Comparison of ENCODE assay signal across 14 mouse cellular contexts in the genomic region with DNA sequence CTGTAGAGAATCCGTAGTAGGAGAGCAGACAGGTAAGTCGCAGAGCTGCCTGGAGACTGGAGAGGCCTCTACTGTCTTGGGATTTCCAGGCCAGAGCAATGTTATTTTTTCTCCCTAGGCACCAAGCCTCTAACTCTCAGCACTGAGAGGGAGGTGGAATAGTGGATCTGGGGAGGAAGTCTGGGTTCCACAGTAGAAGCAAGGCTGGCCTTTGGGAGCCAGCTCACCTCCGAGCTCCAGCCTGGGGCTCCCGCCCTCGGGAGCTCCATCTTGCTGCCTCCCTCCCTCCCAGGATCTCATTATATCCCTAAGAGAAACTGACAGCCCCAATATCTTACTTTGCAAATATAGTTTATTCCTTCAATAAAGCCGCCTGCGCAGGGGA. TPM values are rescaled to one million over a fixed set of nuclear protein-coding genes. Genes with fewer than 3 reads are reported as not detected.
DNase-seq lines count a peak whose midpoint lies in the region; ATAC-seq lines count a peak whose summit lies in the region.
"Had no signal": no experiment of that assay in that cellular context is flagged by ENCODE, and none has a peak within 500 bp of the region (broad histone marks: within the 10 kb centered on the region; RNA-seq: fewer than 3 reads in every experiment).

No protein-coding gene starts in this region.

- H3K9me3 ChIP-seq in intestine, embryonic 14.5 days (ENCODE audit: control insufficient read depth, low read length) = no peaks in the 10 kb centered on the region
- H3K9me3 ChIP-seq in intestine, embryonic 16.5 days (ENCODE audit: control insufficient read depth, low read length) = no peaks in the 10 kb centered on the region
- no peaks in the 10 kb centered on the region for H3K9me3 ChIP-seq in embryonic facial prominence, embryonic 12.5 days
- no peaks in the 10 kb centered on the region for H3K9me3 ChIP-seq in hindbrain, embryonic 12.5 days (replicated peaks)
- H3K9me3 ChIP-seq in midbrain, embryonic 13.5 days = no peaks in the 10 kb centered on the region
- H3K9me3 ChIP-seq: liver, embryonic 13.5 days had no signal

- no peaks in the 10 kb centered on the region for H3K27me3 ChIP-seq in intestine, embryonic 14.5 days (replicated peaks; ENCODE audit: control insufficient read depth, insufficient read depth, low read length)
- peaks cover 3% of the 10 kb centered on the region for H3K27me3 ChIP-seq in intestine, embryonic 16.5 days (replicated peaks; ENCODE audit: control insufficient read depth, insufficient read depth, low read length)
- H3K27me3 ChIP-seq in embryonic facial prominence, embryonic 12.5 days = no peaks in the 10 kb centered on the region; the same call in none of the 2 replicates
- H3K27me3 ChIP-seq in hindbrain, embryonic 12.5 days = peaks cover 16% of the 10 kb centered on the region
- H3K27me3 ChIP-seq in midbrain, embryonic 13.5 days = peaks cover 13% of the 10 kb centered on the region; the same call in 1 of the 2 replicates
- H3K27me3 ChIP-seq: Patski had no signal

- no peak overlapping the region for H3K4me3 ChIP-seq in intestine, embryonic 14.5 days (ENCODE audit: low read depth, low read length)
- H3K4me3 ChIP-seq in intestine, embryonic 16.5 days (ENCODE audit: low read length) = no peak overlapping the region
- H3K4me3 ChIP-seq in embryonic facial prominence, embryonic 12.5 days = peak overlapping the region; percentile 9; the same call in 1 of the 2 replicates
- H3K4me3 ChIP-seq in hindbrain, embryonic 12.5 days = no peak overlapping the region
- H3K4me3 ChIP-seq in midbrain, embryonic 13.5 days (replicated peaks) = peak overlapping the region; percentile 20
- H3K4me3 ChIP-seq: liver, embryonic 13.5 days had no signal

- WGBS in intestine, embryonic 14.5 days = 36% methylated on average over 7 of the region's 7 CpGs
- 40% methylated on average over 7 of the region's 7 CpGs for WGBS in intestine, embryonic 16.5 days
- 28% methylated on average over 7 of the region's 7 CpGs for WGBS in embryonic facial prominence, embryonic 12.5 days
- WGBS in hindbrain, embryonic 12.5 days = 19% methylated on average over 7 of the region's 7 CpGs
- 14% methylated on average over 7 of the region's 7 CpGs for WGBS in midbrain, embryonic 13.5 days

- no peak overlapping the region for H3K9ac ChIP-seq in intestine, embryonic 14.5 days (ENCODE audit: low read length)
- no peak overlapping the region; the same call in 1 of the 2 replicates for H3K9ac ChIP-seq in intestine, embryonic 16.5 days (ENCODE audit: low read depth, low read length)
- H3K9ac ChIP-seq in embryonic facial prominence, embryonic 12.5 days = no peak overlapping the region
- 0 out of 2 replicates have a peak overlapping the region, but pooled peaks have one; percentile 42 for H3K9ac ChIP-seq in hindbrain, embryonic 12.5 days
- peak overlapping the region; percentile 40; the same call in 1 of the 2 replicates for H3K9ac ChIP-seq in midbrain, embryonic 13.5 days (replicated peaks)
- H3K9ac ChIP-seq: liver, embryonic 13.5 days had no signal

- H3K4me2 ChIP-seq in intestine, embryonic 14.5 days (ENCODE audit: low read length) = peak overlapping the region; percentile 31; the same call in 1 of the 2 replicates
- no peak overlapping the region for H3K4me2 ChIP-seq in intestine, embryonic 16.5 days (ENCODE audit: low read depth, low read length)
- peak overlapping the region; percentile 35 for H3K4me2 ChIP-seq in embryonic facial prominence, embryonic 12.5 days (replicated peaks)
- H3K4me2 ChIP-seq in hindbrain, embryonic 12.5 days (replicated peaks) = peak overlapping the region; percentile 46
- peak overlapping the region; percentile 49 for H3K4me2 ChIP-seq in midbrain, embryonic 13.5 days (replicated peaks)
- H3K4me2 ChIP-seq: liver, embryonic 13.5 days had no signal

- no peak for ATAC-seq in intestine, embryonic 14.5 days (replicated peaks; ENCODE audit: low FRiP score, low TSS enrichment, low read depth)
- ATAC-seq in intestine, embryonic 16.5 days = no peak
- ATAC-seq in embryonic facial prominence, embryonic 12.5 days (ENCODE audit: insufficient number of reproducible peaks, insufficient read depth, low FRiP score, low TSS enrichment) = no peak
- ATAC-seq in hindbrain, embryonic 12.5 days (ENCODE audit: low FRiP score) = peak; percentile 13; the same call in 1 of the 2 replicates
- ATAC-seq in midbrain, embryonic 13.5 days = peak; percentile 17; the same call in 1 of the 2 replicates
- ATAC-seq: Patski had no signal

- DNase-seq in intestine, embryonic 14.5 days (ENCODE audit: low spot score) = no peak
- no peak for DNase-seq in gastrocnemius, adult 8-10 months (ENCODE audit: low spot score in 2 of 2)
- DNase-seq in testis, postnatal 10 days (ENCODE audit: low spot score) = no peak
- no peak for DNase-seq in right cerebral cortex, postnatal 36 days (ENCODE audit: low spot score in 2 of 2)
- DNase-seq: adrenal gland, postnatal 36 days; cerebellum, postnatal 14 days; liver, embryonic 13.5 days had no signal

- H3K4me1 ChIP-seq in intestine, embryonic 14.5 days (replicated peaks; ENCODE audit: control insufficient read depth, insufficient read depth, low read length) = peaks cover 19% of the 10 kb centered on the region
- peaks cover 13% of the 10 kb centered on the region for H3K4me1 ChIP-seq in intestine, embryonic 16.5 days (ENCODE audit: control insufficient read depth, insufficient read depth, low read length)
- H3K4me1 ChIP-seq in embryonic facial prominence, embryonic 12.5 days = peaks cover 22% of the 10 kb centered on the region
- H3K4me1 ChIP-seq in hindbrain, embryonic 12.5 days = peaks cover 33% of the 10 kb centered on the region
- H3K4me1 ChIP-seq in midbrain, embryonic 13.5 days (replicated peaks) = peaks cover 36% of the 10 kb centered on the region
- H3K4me1 ChIP-seq: liver, embryonic 13.5 days had no signal

- peak overlapping the region; percentile 60 for H3K27ac ChIP-seq in intestine, embryonic 14.5 days (ENCODE audit: low read depth)
- H3K27ac ChIP-seq in intestine, embryonic 16.5 days (ENCODE audit: low read length) = no peak overlapping the region
- 0 out of 2 replicates have a peak overlapping the region, but pooled peaks have one; percentile 20 for H3K27ac ChIP-seq in embryonic facial prominence, embryonic 12.5 days
- H3K27ac ChIP-seq in hindbrain, embryonic 12.5 days = peak overlapping the region; percentile 88
- H3K27ac ChIP-seq in midbrain, embryonic 13.5 days = peak overlapping the region; percentile 90
- H3K27ac ChIP-seq: liver, embryonic 13.5 days had no signal

- H3K36me3 ChIP-seq in intestine, embryonic 14.5 days (ENCODE audit: control insufficient read depth, insufficient read depth, low read length) = no peaks in the 10 kb centered on the region
- no peaks in the 10 kb centered on the region for H3K36me3 ChIP-seq in intestine, embryonic 16.5 days (ENCODE audit: control insufficient read depth, insufficient read depth, low read length)
- H3K36me3 ChIP-seq in embryonic facial prominence, embryonic 12.5 days = no peaks in the 10 kb centered on the region
- no peaks in the 10 kb centered on the region for H3K36me3 ChIP-seq in hindbrain, embryonic 12.5 days
- H3K36me3 ChIP-seq in midbrain, embryonic 13.5 days = no peaks in the 10 kb centered on the region
- H3K36me3 ChIP-seq: liver, embryonic 13.5 days had no signal

RNA-seq across cellular contexts. Expression of gene C1ql1, which starts 16.4 kb away (rescaled TPM):
- polyA plus RNA-seq in intestine, embryonic 14.5 days (2014; fragmentation: Nextera tagmentation; extraction: Ambion mirVana) = 8.2 and 9.0 TPM in 2 replicates
- polyA plus RNA-seq in intestine, embryonic 16.5 days (2015; fragmentation: Nextera tagmentation; extraction: Ambion mirVana) = 0.53 and 2.3 TPM in 2 replicates
- polyA plus RNA-seq in embryonic facial prominence, embryonic 12.5 days (2016; fragmentation: Nextera tagmentation; extraction: Ambion mirVana) = 3.7 and 3.9 TPM in 2 replicates
- 11.7 and 13.2 TPM in 2 replicates for polyA plus RNA-seq in hindbrain, embryonic 12.5 days (2016; fragmentation: Nextera tagmentation; extraction: Ambion mirVana)
- 5.7 and 8.2 TPM in 2 replicates for polyA plus RNA-seq in midbrain, embryonic 13.5 days (2015; fragmentation: Nextera tagmentation; extraction: Ambion mirVana)
- total RNA-seq in gastrocnemius, adult 8-10 months (2022) = not detected
- polyA plus RNA-seq: heart, postnatal 0 days; thymus, postnatal 0 days had no signal

RNA-seq across cellular contexts. Expression of gene Kif18b, which starts 37.9 kb away (rescaled TPM):
- polyA plus RNA-seq in intestine, embryonic 14.5 days (2014; fragmentation: Nextera tagmentation; extraction: Ambion mirVana) = 7.0 and 7.8 TPM in 2 replicates
- polyA plus RNA-seq in intestine, embryonic 16.5 days (2015; fragmentation: Nextera tagmentation; extraction: Ambion mirVana) = 6.8 and 7.4 TPM in 2 replicates
- 10.3 and 10.6 TPM in 2 replicates for polyA plus RNA-seq in embryonic facial prominence, embryonic 12.5 days (2016; fragmentation: Nextera tagmentation; extraction: Ambion mirVana)
- polyA plus RNA-seq in hindbrain, embryonic 12.5 days (2016; fragmentation: Nextera tagmentation; extraction: Ambion mirVana) = 6.6 and 7.8 TPM in 2 replicates
- 4.3 and 4.9 TPM in 2 replicates for polyA plus RNA-seq in midbrain, embryonic 13.5 days (2015; fragmentation: Nextera tagmentation; extraction: Ambion mirVana)
- total RNA-seq in gastrocnemius, adult 8-10 months (2022) = not detected

Comparison
In these comparisons a context has a peak if more than half of its experiments do, and no peak if none do; other contexts are left out.
1. ATAC-seq: peak in hindbrain, embryonic 12.5 days (single experiment) and midbrain, embryonic 13.5 days (single experiment); none in intestine, embryonic 14.5 days (single experiment), intestine, embryonic 16.5 days (single experiment) and embryonic facial prominence, embryonic 12.5 days (single experiment).
2. H3K4me3 ChIP-seq: peak in embryonic facial prominence, embryonic 12.5 days (single experiment) and midbrain, embryonic 13.5 days (single experiment); none in intestine, embryonic 14.5 days (single experiment), intestine, embryonic 16.5 days (single experiment) and hindbrain, embryonic 12.5 days (single experiment).
3. H3K9ac ChIP-seq: peak in hindbrain, embryonic 12.5 days (single experiment) and midbrain, embryonic 13.5 days (single experiment); none in intestine, embryonic 14.5 days (single experiment), intestine, embryonic 16.5 days (single experiment) and embryonic facial prominence, embryonic 12.5 days (single experiment).